Mouse (Mus musculus) kidney, postnatal 0 days (tissue): Measurements from ENCODE around the gene Srarp. TPM values are rescaled to one million over a fixed set of nuclear protein-coding genes. Genes with fewer than 3 reads are reported as not detected.

Source experiments
- ATAC-seq: fragments of 200-750 bp; cut with Nextera tagmentation; replicated peaks from 2 replicates; pipeline ENCODE4 v1.8.0; 2017; ENCODE audit warnings: low read depth, moderate number of reproducible peaks, moderate TSS enrichment, moderate library complexity; ENCODE audit not compliant: low FRiP score
- DNase-seq: peaks from one replicate; pipeline ENCODE4 v3.0.0-alpha.2; 2016; ENCODE audit warnings: low spot score
- H3K27ac ChIP-seq: fragments of 300-500 bp; sonication (generic); 2 replicates; pipeline ENCODE4 v1.5.1; 2014; ENCODE audit warnings: mild to moderate bottlenecking
- H3K27me3 ChIP-seq: fragments of 300-500 bp; sonication (generic); 2 replicates; pipeline ENCODE4 v1.6.1; 2014; ENCODE audit warnings: low read length, mixed read lengths; ENCODE audit not compliant: insufficient read depth
- H3K36me3 ChIP-seq: fragments of 300-500 bp; sonication (generic); 2 replicates; pipeline ENCODE4 v1.6.1; 2014; ENCODE audit warnings: low read length, mixed read lengths; ENCODE audit not compliant: insufficient read depth
- H3K4me1 ChIP-seq: fragments of 300-500 bp; sonication (generic); replicated peaks from 2 replicates; pipeline ENCODE4 v1.6.1; 2014; ENCODE audit warnings: antibody characterized with exemption, low read length, mixed read lengths; ENCODE audit not compliant: insufficient read depth
- H3K4me2 ChIP-seq: fragments of 300-500 bp; sonication (generic); 2 replicates; pipeline ENCODE4 v1.6.1; 2014; ENCODE audit warnings: mild to moderate bottlenecking, low read length, moderate library complexity, mixed read lengths
- H3K4me3 ChIP-seq: fragments of 300-500 bp; sonication (generic); replicated peaks from 2 replicates; pipeline ENCODE4 v1.5.1; 2014; ENCODE audit warnings: low read depth, low read length
- H3K9ac ChIP-seq: fragments of 300-500 bp; sonication (generic); 2 replicates; pipeline ENCODE4 v1.6.1; 2014; ENCODE audit warnings: low read depth, low read length
- H3K9me3 ChIP-seq: fragments of 300-500 bp; sonication (generic); replicated peaks from 2 replicates; pipeline ENCODE4 v1.6.1; 2016; ENCODE audit warnings: low read length, inconsistent platforms, mixed read lengths
- CTCF ChIP-seq: IDR thresholded peaks from 2 replicates; pipeline ENCODE4 v1.5.1; 2016; ENCODE audit warnings: antibody characterized with exemption, low read depth, mild to moderate bottlenecking, moderate library complexity
- WGBS: fragments of 180-500 bp; shearing (Covaris S2); extraction: QIAGEN DNeasy Blood & Tissue Kit; methylation state at CpG from one replicate; pipeline ENCODE4 v1.1.7; 2014; 5-methylcytosine and 5-hydroxymethylcytosine counted together
- polyA plus RNA-seq: library from polyadenylated mRNA; unstranded; fragments of >200 nt; fragmentation: Nextera tagmentation; extraction: Ambion mirVana; gene quantifications from 2 replicates; pipeline ENCODE4 v1.2.1, GENCODE M21; 2015

Gene Srarp
- polyA plus RNA-seq, 1 experiment from 2014 or later = 0.47 TPM

GRCm38 (mm10) chr4:141454581-141455350 lies 18.9 kb upstream of the Srarp start:
- DNase-seq = no peak
- Histone ChIP-seq H3K27ac (no peak overlapping the region), H3K4me3 (no peak overlapping the region), H3K9ac (no peak overlapping the region), H3K4me1 (peaks cover 8% of the 10 kb centered on the region; the same call in 1 of the 2 replicates), H3K36me3 (peaks cover 9% of the 10 kb centered on the region; the same call in 1 of the 2 replicates), H3K9me3 (no peaks in the 10 kb centered on the region), H3K27me3 (no peaks in the 10 kb centered on the region), H3K4me2 (no peak overlapping the region)
- TF ChIP-seq CTCF = no peak
- 75% methylated on average over 14 of the region's 14 CpGs for WGBS
- ATAC-seq = no peak

GRCm38 (mm10) chr4:141451916-141452450 lies 16.1 kb upstream of the Srarp start:
- H3K4me3 ChIP-seq = no peak overlapping the region
- WGBS = 91% methylated on average over 9 of the region's 9 CpGs
- H3K27ac ChIP-seq = no peak overlapping the region
- no peak for DNase-seq
- no peaks in the 10 kb centered on the region for H3K9me3 ChIP-seq
- H3K4me2 ChIP-seq = no peak overlapping the region
- H3K36me3 ChIP-seq = peaks cover 30% of the 10 kb centered on the region; the same call in 1 of the 2 replicates
- no peak overlapping the region for H3K9ac ChIP-seq
- no peaks in the 10 kb centered on the region for H3K27me3 ChIP-seq
- no peak for TF ChIP-seq CTCF
- H3K4me1 ChIP-seq = no peaks in the 10 kb centered on the region; the same call in 1 of the 2 replicates
- ATAC-seq = no peak

- H3K4me2 ChIP-seq = no peak overlapping the region
- no peak for TF ChIP-seq CTCF
- no peaks in the 10 kb centered on the region for H3K27me3 ChIP-seq
- no peak overlapping the region for H3K9ac ChIP-seq
- ATAC-seq (no peak), DNase-seq (no peak)
- peaks cover 30% of the 10 kb centered on the region; the same call in 1 of the 2 replicates for H3K36me3 ChIP-seq
- WGBS = 87% methylated on average over 2 of the region's 2 CpGs
- H3K27ac ChIP-seq = no peak overlapping the region
- no peaks in the 10 kb centered on the region for H3K9me3 ChIP-seq
- no peaks in the 10 kb centered on the region; the same call in 1 of the 2 replicates for H3K4me1 ChIP-seq
- H3K4me3 ChIP-seq = no peak overlapping the region
These were observed 15.3 kb upstream of the Srarp start for GRCm38 (mm10) chr4:141451251-141451650.

GRCm38 (mm10) chr4:141446211-141446610 lies 10.3 kb upstream of the Srarp start:
- no peak for ATAC-seq
- H3K9me3 ChIP-seq = no peaks in the 10 kb centered on the region
- no peak overlapping the region for H3K9ac ChIP-seq
- H3K27ac ChIP-seq = no peak overlapping the region
- H3K4me3 ChIP-seq = no peak overlapping the region
- no peak overlapping the region for H3K4me2 ChIP-seq
- TF ChIP-seq CTCF = no peak
- WGBS = 65% methylated on average over 7 of the region's 7 CpGs
- H3K4me1 ChIP-seq = peaks cover 8% of the 10 kb centered on the region
- peaks cover 21% of the 10 kb centered on the region; the same call in 1 of the 2 replicates for H3K36me3 ChIP-seq
- H3K27me3 ChIP-seq = no peaks in the 10 kb centered on the region
- DNase-seq = no peak

GRCm38 (mm10) chr4:141445328-141445720 lies 9.4 kb upstream of the Srarp start:
- Histone ChIP-seq H3K27me3 (no peaks in the 10 kb centered on the region), H3K27ac (no peak overlapping the region)
- 4% methylated on average over 14 of the region's 14 CpGs for WGBS

GRCm38 (mm10) chr4:141444451-141445327 lies 8.8 kb upstream of the Srarp start, which contains the start of gene Zbtb17:
TSS of gene Zbtb17 (plus strand) at chr4:141444654.
- Histone ChIP-seq H3K4me3 (peak within 1 kb of the TSS; percentile 99), H3K27me3 (no peaks in the 10 kb centered on the region), H3K9ac (peak within 1 kb of the TSS; percentile 96), H3K4me2 (peak within 1 kb of the TSS; percentile 95), H3K36me3 (peaks cover 21% of the 10 kb centered on the region; the same call in 1 of the 2 replicates), H3K27ac (peak within 1 kb of the TSS; percentile 75), H3K4me1 (peaks cover 8% of the 10 kb centered on the region), H3K9me3 (no peaks in the 10 kb centered on the region)
- WGBS = 1% methylated on average over 66 of the region's 102 CpGs
- no peak for TF ChIP-seq CTCF
- ATAC-seq (peak; percentile 89), DNase-seq (peak; percentile 95)

More at GRCm38 (mm10) chr4:141445328-141445720, 9.4 kb upstream of the Srarp start:
- H3K4me1 ChIP-seq = peaks cover 8% of the 10 kb centered on the region
- ATAC-seq (no peak), DNase-seq (no peak)
- peak overlapping the region; percentile 96 for H3K9ac ChIP-seq
- no peak for TF ChIP-seq CTCF
- H3K36me3 ChIP-seq = peaks cover 21% of the 10 kb centered on the region; the same call in 1 of the 2 replicates
- H3K4me3 ChIP-seq = peak overlapping the region; percentile 99
- H3K9me3 ChIP-seq = no peaks in the 10 kb centered on the region
- H3K4me2 ChIP-seq = peak overlapping the region; percentile 95
